Mouse (Mus musculus) E14TG2a.4 (cell line): ENCODE results near the gene Cdk5r1.

Experiments
- CTCF ChIP-seq: conservative IDR thresholded peaks from 2 replicates; pipeline ENCODE4 v1.5.1; 2014; ENCODE audit warnings: low read length
- POU5F1 ChIP-seq: IDR thresholded peaks from 2 replicates; pipeline ENCODE4 v1.6.1; 2014; ENCODE audit warnings: low read length, borderline replicate concordance

- TF ChIP-seq CTCF = no peak
- no peak for TF ChIP-seq POU5F1
Observed at GRCm38 (mm10) chr11:80471836-80472605, 4.8 kb upstream of the Cdk5r1 start.
